Mouse (Mus musculus) heart, postnatal 14 days (tissue): ENCODE results near the gene Gm38100. TPM values are rescaled to one million over a fixed set of nuclear protein-coding genes. Genes with fewer than 3 reads are reported as not detected.

ENCODE experiments used
- DNase-seq, 2 experiments: peaks; one replicate each; pipeline ENCODE4 v3.0.0; 2021 to 2022
- intact Hi-C: fragments of 180-260 bp; cut with DNase I; formaldehyde crosslinking; loops from one replicate; pipeline ENCODE4 v1.15.1; 2025
- total RNA-seq, 2 experiments: library from RNA; stranded (reverse); gene quantifications; 2 replicates each; pipeline ENCODE4 v1.2.3; 2021

Gene Gm38100
- total RNA-seq, 2 experiments from 2014 or later: not detected

GRCm38 (mm10) chr1:175950851-175951250, 30.7 kb downstream of the Gm38100 start:
- intact Hi-C loops: no loop called here
- no peak for DNase-seq

DNA sequence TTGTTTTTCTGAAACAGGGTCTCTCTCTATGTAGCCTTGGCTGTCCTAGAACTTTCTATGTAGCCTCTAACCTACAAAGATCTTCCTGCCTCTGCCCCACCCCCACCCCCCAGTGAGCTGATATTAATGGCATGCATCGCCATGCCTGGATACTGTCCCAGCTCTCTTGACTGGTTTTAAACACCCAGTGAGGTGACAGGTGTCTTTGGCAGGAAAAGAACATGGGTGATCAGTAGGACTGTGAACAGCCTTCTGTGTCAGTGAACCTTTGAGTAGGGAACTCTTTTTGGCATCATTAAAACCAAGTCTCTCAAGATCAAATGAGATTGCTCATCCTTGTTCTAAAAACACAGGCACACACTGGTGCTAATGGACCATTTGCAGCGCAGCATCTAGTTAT, 41.7 kb downstream of the Gm38100 start:
- DNase-seq: no peak

GRCm38 (mm10) chr1:175967004-175967745, 47.0 kb downstream of the Gm38100 start:
- DNase-seq: no peak
- intact Hi-C loops: no loop called here

More for the DNA sequence above, 41.7 kb downstream of the Gm38100 start:
- intact Hi-C loops: no loop called here

DNA sequence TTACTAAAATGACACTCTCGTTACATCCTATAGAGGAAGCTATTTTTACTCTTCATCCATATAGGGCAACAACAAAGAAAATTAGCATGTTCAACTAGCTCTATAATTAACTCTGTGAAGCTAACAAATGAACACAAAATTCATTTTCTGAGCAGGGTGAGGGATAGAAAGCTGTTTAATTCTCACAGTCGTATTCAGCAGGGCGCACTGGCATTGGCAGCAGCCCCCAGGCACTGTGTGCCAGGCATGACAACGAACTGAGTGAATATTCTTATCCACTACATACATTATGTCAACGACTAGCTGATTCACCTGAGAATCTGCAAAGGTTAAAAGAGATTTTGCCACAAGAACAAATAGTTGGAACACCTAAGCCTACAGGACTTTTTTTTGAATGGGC, 50.6 kb downstream of the Gm38100 start:
- intact Hi-C loops: no loop called here
- no peak for DNase-seq

Other genes starting within 250 kb of the Gm38100 start
- 1 to 10 TPM; 7.3 to 8.9 TPM for gene Opn3, start 227.6 kb upstream of the Gm38100 start, total RNA-seq
- 10 to 100 TPM; 12.1 to 13.3 TPM for gene Chml, start 227.4 kb upstream of the Gm38100 start, total RNA-seq
- not detected for gene Wdr64, start 221.7 kb upstream of the Gm38100 start, total RNA-seq
- 1 to 10 TPM; 1.1 to 2.2 TPM for gene Exo1, start 39.7 kb upstream of the Gm38100 start, total RNA-seq
- gene Rbm8a2, start 58.8 kb downstream of the Gm38100 start, total RNA-seq: not detected